Comparison of ENCODE assay signal across 7 mouse cellular contexts in the genomic region with DNA sequence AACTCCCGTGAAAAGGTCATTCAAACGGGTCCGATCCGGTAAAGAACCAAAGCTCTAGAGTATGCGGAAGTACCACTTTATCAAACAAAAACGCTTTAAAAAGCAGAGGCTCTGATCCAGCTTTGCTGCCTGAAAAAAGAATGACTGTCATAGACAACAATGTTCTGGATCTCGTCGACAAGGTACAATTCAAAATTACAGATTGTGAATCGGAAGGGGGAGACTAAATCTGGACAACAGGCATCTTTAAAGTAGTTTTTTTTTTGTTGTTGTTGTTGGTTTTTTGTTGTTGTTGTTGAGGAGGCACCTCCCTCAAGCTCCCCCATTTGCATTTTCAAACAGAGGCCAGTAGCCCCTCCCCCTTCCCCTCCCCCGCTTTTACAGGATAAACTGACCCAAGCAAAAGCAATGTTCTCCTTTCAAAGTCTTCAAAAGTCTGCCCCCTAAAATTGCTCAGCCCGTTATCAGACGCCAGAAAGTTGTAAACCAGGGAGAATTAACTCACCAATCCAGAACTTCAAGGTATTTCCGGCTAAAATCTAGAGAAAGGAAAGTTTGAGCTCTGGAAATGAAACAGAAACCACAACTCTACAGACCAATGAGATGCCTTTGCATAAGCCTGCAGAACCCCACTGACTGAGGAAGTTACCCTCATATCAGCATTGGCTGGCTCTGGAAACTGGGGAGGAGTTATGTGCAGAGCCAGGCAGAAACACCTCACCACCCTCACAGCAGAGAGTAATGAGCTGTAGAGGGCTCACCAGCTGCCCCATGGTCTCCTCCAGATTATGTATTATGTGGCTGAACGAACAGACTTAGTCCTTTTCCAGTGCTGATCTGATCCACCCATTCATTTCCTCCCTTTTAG. TPM values are rescaled to one million over a fixed set of nuclear protein-coding genes. Genes with fewer than 3 reads are reported as not detected.
A peak's percentile ranks its signal among the peaks of the same experiment; 100 is the strongest.
DNase-seq lines count a peak whose midpoint lies in the region; ATAC-seq and TF ChIP-seq lines count a peak whose summit lies in the region.
"Not testable (repeated sequence)": the region's sequence is repeated elsewhere in the genome, so short reads cannot be mapped to it uniquely, and the experiment has no call there.

A gene (minus strand): TSS at position 519 of the 868 bp plus-strand sequence.

- WGBS in kidney, adult 2 months, result 35% methylated on average over 14 of the region's 14 CpGs
- 41% methylated on average over 14 of the region's 14 CpGs for WGBS in limb, embryonic 15.5 days

- not testable (repeated sequence) for ATAC-seq in limb, embryonic 15.5 days (ENCODE audit: insufficient number of reproducible peaks, low FRiP score, low TSS enrichment, low read depth)

- peak within 1 kb of the TSS; percentile 12; the same call in 1 of the 2 replicates for H3K4me2 ChIP-seq in limb, embryonic 15.5 days

- TF ChIP-seq CTCF in gastrocnemius, adult 2 months (IDR thresholded peaks at IDR 0.05); kidney, adult 2 months (conservative IDR thresholded peaks at IDR 0.05; ENCODE audit: insufficient read depth, insufficient read length, low read depth, low read length): not testable (repeated sequence)

- not testable (repeated sequence) for H3K27me3 ChIP-seq in kidney, adult 2 months (replicated peaks; ENCODE audit: control insufficient read depth, insufficient read depth, low read length); limb, embryonic 15.5 days

- H3K36me3 ChIP-seq in kidney, adult 2 months (ENCODE audit: control insufficient read depth, insufficient read depth, low read length); limb, embryonic 15.5 days: not testable (repeated sequence)

- H3K4me3 ChIP-seq in gastrocnemius, adult 2 months, result peak within 1 kb of the TSS; percentile 66
- peak within 1 kb of the TSS; percentile 19; the same call in 1 of the 2 replicates for H3K4me3 ChIP-seq in kidney, adult 2 months (ENCODE audit: insufficient read depth, low read depth, low read length)
- not testable (repeated sequence) for H3K4me3 ChIP-seq in limb, embryonic 15.5 days

- not testable (repeated sequence) for H3K9me3 ChIP-seq in limb, embryonic 15.5 days

- peak; percentile 6 for DNase-seq in adrenal gland, adult 8-10 months
- not testable (repeated sequence) for DNase-seq in gastrocnemius, adult 2 months
- DNase-seq in heart, postnatal 10 days, result peak; percentile 19 to 42
- DNase-seq in kidney, adult 2 months, result peak; percentile 19
- DNase-seq in lung, postnatal 10 days, result peak; percentile 8
- DNase-seq in spleen, adult 12 weeks (ENCODE audit: low spot score), result peak; percentile 0

- H3K27ac ChIP-seq in gastrocnemius, adult 2 months, result peak within 1 kb of the TSS; percentile 53; the same call in 1 of the 2 replicates
- peak within 1 kb of the TSS; percentile 50; the same call in 1 of the 2 replicates for H3K27ac ChIP-seq in kidney, adult 2 months (ENCODE audit: insufficient read depth, low read depth, low read length)
- not testable (repeated sequence) for H3K27ac ChIP-seq in limb, embryonic 15.5 days

- not testable (repeated sequence) for H3K9ac ChIP-seq in limb, embryonic 15.5 days

- H3K4me1 ChIP-seq in kidney, adult 2 months (ENCODE audit: control insufficient read depth, insufficient read depth, low read length); limb, embryonic 15.5 days: not testable (repeated sequence)

- TF ChIP-seq POLR2A in kidney, adult 2 months (IDR thresholded peaks at IDR 0.05; ENCODE audit: low read depth, low read length), result not testable (repeated sequence)

- intact Hi-C loops in gastrocnemius, adult 2 months (cut with DNase I); heart, postnatal 10 days (cut with DNase I): not testable (repeated sequence)

RNA-seq across cellular contexts. Expression of the gene that starts here (rescaled TPM):
- total RNA-seq in adrenal gland, adult 8-10 months (2022), result 1 to 10 TPM; 4.7 to 6.5 (median 6.1) TPM
- total RNA-seq in gastrocnemius, adult 2 months (2021), result under 1 TPM; 0.66 to 0.75 TPM
- total RNA-seq in heart, postnatal 10 days (2021), result 1 to 10 TPM; 2.2 to 3.4 TPM
- polyA plus RNA-seq in kidney, adult 2 months (2012; rRNA removed), result 0.30 and 0.42 TPM in 2 replicates
- 0.26 and 0.37 TPM in 2 replicates for polyA plus RNA-seq in limb, embryonic 15.5 days (2015; fragmentation: Nextera tagmentation; extraction: Ambion mirVana)

Comparison
In these comparisons a context has a peak if more than half of its experiments do, and no peak if none do; other contexts are left out.
1. Peak in DNase-seq, H3K4me3 ChIP-seq and H3K27ac ChIP-seq in kidney, adult 2 months; RNA of the gene not detected or under 1 TPM.